Mouse (Mus musculus): ENCODE results near the gene Slc43a1. TPM values are rescaled to one million over a fixed set of nuclear protein-coding genes. Genes with fewer than 3 reads are reported as not detected.

Slc43a1 gene
- total RNA-seq, 1 experiment, result 30.2 TPM

DNA sequence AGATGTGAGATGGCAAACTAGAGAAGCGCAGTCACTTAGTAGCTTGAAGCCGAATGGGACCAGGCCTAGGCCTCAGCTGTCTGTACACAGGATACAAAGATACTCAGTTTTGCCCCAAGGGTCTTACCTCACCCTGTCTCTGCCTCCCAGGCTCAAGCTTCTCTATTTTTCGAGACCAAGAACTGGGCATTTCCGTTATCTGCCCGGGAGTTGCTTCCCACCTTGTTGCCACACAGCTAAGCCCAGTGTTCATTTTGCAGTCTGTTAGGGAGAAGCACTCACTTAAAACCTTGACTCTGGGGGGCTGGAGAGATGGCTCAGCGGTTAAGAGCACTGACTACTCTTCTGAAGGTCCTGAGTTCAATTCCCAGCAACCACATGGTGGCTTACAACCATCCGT lies 34.7 kb upstream of the Slc43a1 start:
- Histone ChIP-seq H3K27ac (ENCODE audit: insufficient read depth, low read depth, low read length, poor library complexity, severe bottlenecking) (no peak overlapping the region), H3K4me1 (ENCODE audit: control insufficient read depth in 2 of 2, insufficient read depth in 2 of 2, low read length in 2 of 2, poor library complexity in 1 of 2) (peaks cover 0 to 5% of the 10 kb centered on the region in 2 experiments; a peak in 2 of 4 replicates), H3K9ac (ENCODE audit: insufficient read depth, low read depth, low read length, poor library complexity, severe bottlenecking) (no peak overlapping the region), H3K36me3 (ENCODE audit: control insufficient read depth, insufficient read depth, low read length, poor library complexity, severe bottlenecking) (0 out of 2 replicates have a peak, but pooled peaks cover under 1% of the 10 kb centered on the region), H3K9me3 (ENCODE audit: control insufficient read depth, insufficient read depth, low read depth, low read length) (no peaks in the 10 kb centered on the region), H3K4me3 (ENCODE audit: insufficient read depth in 1 of 2, low read depth in 1 of 2, low read length in 2 of 2, poor library complexity in 1 of 2, severe bottlenecking in 1 of 2) (no peak overlapping the region)
- in situ Hi-C loops (cut with MboI; ENCODE audit: low sequenced_read_pairs in 2 of 2, unreplicated experiment in 2 of 2), result no loop called here
- no peak for DNase-seq (ENCODE audit: low read depth, low spot score)
- TF ChIP-seq MAFK (IDR thresholded peaks at IDR 0.05; ENCODE audit: insufficient read depth, low read depth, low read length) (no peak), CHD2 (IDR thresholded peaks at IDR 0.05; ENCODE audit: low read depth, low read length) (no peak), ZNF384 (IDR thresholded peaks at IDR 0.05; ENCODE audit: low read depth, low read length) (no peak), ZC3H11A (IDR thresholded peaks at IDR 0.05; ENCODE audit: borderline replicate concordance, low read depth, low read length) (no peak), HCFC1 (IDR thresholded peaks at IDR 0.05; ENCODE audit: borderline replicate concordance, insufficient read depth, low read length) (no peak)

DNA sequence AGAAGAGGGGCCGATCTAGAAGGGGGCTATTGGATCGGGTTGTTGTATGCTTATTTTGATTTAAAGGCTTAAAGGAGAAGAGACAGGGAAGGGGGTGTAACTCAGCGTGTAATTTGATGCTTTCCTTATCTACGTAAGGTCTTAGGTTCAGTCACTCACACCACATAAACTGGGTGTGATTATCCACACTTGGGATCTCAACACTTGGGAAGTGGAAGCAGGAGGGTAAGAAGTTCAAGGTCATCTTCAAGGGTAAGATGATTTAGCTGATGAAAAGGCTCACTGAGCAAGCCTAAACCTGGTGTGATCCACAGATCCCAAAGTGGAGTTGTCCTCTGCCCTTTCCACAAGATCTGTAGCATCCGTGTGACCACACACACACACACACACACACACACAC lies 32.1 kb upstream of the Slc43a1 start:
- Histone ChIP-seq H3K27ac (ENCODE audit: insufficient read depth, low read depth, low read length, poor library complexity, severe bottlenecking) (no peak overlapping the region), H3K4me1 (ENCODE audit: control insufficient read depth in 2 of 2, insufficient read depth in 2 of 2, low read length in 2 of 2, poor library complexity in 1 of 2) (peaks cover 0 to 5% of the 10 kb centered on the region in 2 experiments; a peak in 1 of 4 replicates), H3K9ac (ENCODE audit: insufficient read depth, low read depth, low read length, poor library complexity, severe bottlenecking) (no peak overlapping the region), H3K9me3 (ENCODE audit: control insufficient read depth, insufficient read depth, low read depth, low read length) (no peaks in the 10 kb centered on the region), H3K4me3 (ENCODE audit: insufficient read depth in 1 of 2, low read depth in 1 of 2, low read length in 2 of 2, poor library complexity in 1 of 2, severe bottlenecking in 1 of 2) (no peak overlapping the region), H3K36me3 (ENCODE audit: control insufficient read depth, insufficient read depth, low read length, poor library complexity, severe bottlenecking) (0 out of 2 replicates have a peak, but pooled peaks cover 2% of the 10 kb centered on the region)
- in situ Hi-C loops (cut with MboI; ENCODE audit: low sequenced_read_pairs in 2 of 2, unreplicated experiment in 2 of 2), result no loop called here
- DNase-seq (ENCODE audit: low read depth, low spot score), result no peak
- TF ChIP-seq ZNF384 (IDR thresholded peaks at IDR 0.05; ENCODE audit: low read depth, low read length), result no peak
- TF ChIP-seq HCFC1 (IDR thresholded peaks at IDR 0.05; ENCODE audit: borderline replicate concordance, insufficient read depth, low read length), result no peak
- no peak for TF ChIP-seq ZC3H11A (IDR thresholded peaks at IDR 0.05; ENCODE audit: borderline replicate concordance, low read depth, low read length)
- no peak for TF ChIP-seq CHD2 (IDR thresholded peaks at IDR 0.05; ENCODE audit: low read depth, low read length)
- TF ChIP-seq MAFK (IDR thresholded peaks at IDR 0.05; ENCODE audit: insufficient read depth, low read depth, low read length), result no peak

DNA sequence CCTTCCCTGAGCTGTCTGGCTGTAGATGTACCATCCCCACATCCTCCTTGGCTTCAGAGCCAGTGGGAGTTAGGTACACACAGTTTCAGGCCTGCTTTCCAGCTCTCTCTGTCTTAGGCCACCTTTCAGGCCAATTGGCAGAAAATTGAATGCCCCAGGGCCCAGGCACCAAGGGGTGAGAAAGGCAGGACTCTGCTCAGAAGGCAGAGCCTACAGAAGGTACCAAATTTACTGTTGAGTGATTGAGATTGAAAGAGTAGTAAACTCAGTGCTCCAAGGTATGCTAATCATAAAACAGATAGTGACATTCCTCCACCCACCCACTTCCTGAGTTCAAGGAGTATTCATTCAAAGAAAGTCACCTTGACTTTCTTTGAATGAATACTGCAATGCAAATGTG lies 29.3 kb upstream of the Slc43a1 start:
- Histone ChIP-seq H3K4me3 (ENCODE audit: insufficient read depth in 1 of 2, low read depth in 1 of 2, low read length in 2 of 2, poor library complexity in 1 of 2, severe bottlenecking in 1 of 2) (no peak overlapping the region), H3K27ac (ENCODE audit: insufficient read depth, low read depth, low read length, poor library complexity, severe bottlenecking) (peak overlapping the region; percentile 77), H3K9ac (ENCODE audit: insufficient read depth, low read depth, low read length, poor library complexity, severe bottlenecking) (no peak overlapping the region), H3K36me3 (ENCODE audit: control insufficient read depth, insufficient read depth, low read length, poor library complexity, severe bottlenecking) (0 out of 2 replicates have a peak, but pooled peaks cover 2% of the 10 kb centered on the region), H3K4me1 (ENCODE audit: control insufficient read depth in 2 of 2, insufficient read depth in 2 of 2, low read length in 2 of 2, poor library complexity in 1 of 2) (peaks cover 0 to 5% of the 10 kb centered on the region in 2 experiments; a peak in 1 of 4 replicates), H3K9me3 (ENCODE audit: control insufficient read depth, insufficient read depth, low read depth, low read length) (no peaks in the 10 kb centered on the region)
- TF ChIP-seq HCFC1 (IDR thresholded peaks at IDR 0.05; ENCODE audit: borderline replicate concordance, insufficient read depth, low read length) (no peak), MAFK (IDR thresholded peaks at IDR 0.05; ENCODE audit: insufficient read depth, low read depth, low read length) (no peak), ZC3H11A (IDR thresholded peaks at IDR 0.05; ENCODE audit: borderline replicate concordance, low read depth, low read length) (no peak), CHD2 (IDR thresholded peaks at IDR 0.05; ENCODE audit: low read depth, low read length) (no peak), ZNF384 (IDR thresholded peaks at IDR 0.05; ENCODE audit: low read depth, low read length) (no peak)
- DNase-seq (ENCODE audit: low read depth, low spot score), result no peak
- in situ Hi-C loops (cut with MboI; ENCODE audit: low sequenced_read_pairs in 2 of 2, unreplicated experiment in 2 of 2), result no loop called here

DNA sequence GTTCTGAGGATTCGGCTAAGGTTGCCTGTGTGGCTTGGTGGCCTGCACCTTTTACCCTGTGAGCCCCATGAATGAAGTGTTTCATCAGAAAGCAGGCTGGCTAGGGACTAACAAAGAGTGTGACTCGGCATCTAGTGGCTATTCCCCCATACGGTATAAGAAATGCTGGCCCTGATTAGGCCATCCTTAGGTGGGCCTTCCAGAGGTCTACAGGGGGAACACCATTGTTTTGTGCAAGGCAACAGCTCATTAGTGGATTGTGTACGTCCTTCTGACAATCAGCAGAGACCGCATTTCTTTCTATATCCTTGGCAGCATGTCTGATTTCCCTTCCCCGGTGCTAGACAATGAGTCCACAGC lies 28.1 kb upstream of the Slc43a1 start:
- H3K36me3 ChIP-seq (ENCODE audit: control insufficient read depth, insufficient read depth, low read length, poor library complexity, severe bottlenecking), result 0 out of 2 replicates have a peak, but pooled peaks cover 2% of the 10 kb centered on the region
- in situ Hi-C loops (cut with MboI; ENCODE audit: low sequenced_read_pairs in 2 of 2, unreplicated experiment in 2 of 2), result no loop called here
- no peak for DNase-seq (ENCODE audit: low read depth, low spot score)
- no peak overlapping the region for H3K9ac ChIP-seq (ENCODE audit: insufficient read depth, low read depth, low read length, poor library complexity, severe bottlenecking)
- H3K4me1 ChIP-seq (ENCODE audit: control insufficient read depth in 2 of 2, insufficient read depth in 2 of 2, low read length in 2 of 2, poor library complexity in 1 of 2), result peaks cover 0 to 7% of the 10 kb centered on the region in 2 experiments; a peak in 1 of 4 replicates
- TF ChIP-seq CHD2 (IDR thresholded peaks at IDR 0.05; ENCODE audit: low read depth, low read length), result no peak
- no peak for TF ChIP-seq ZNF384 (IDR thresholded peaks at IDR 0.05; ENCODE audit: low read depth, low read length)
- no peak for TF ChIP-seq MAFK (IDR thresholded peaks at IDR 0.05; ENCODE audit: insufficient read depth, low read depth, low read length)
- no peak for TF ChIP-seq HCFC1 (IDR thresholded peaks at IDR 0.05; ENCODE audit: borderline replicate concordance, insufficient read depth, low read length)
- TF ChIP-seq ZC3H11A (IDR thresholded peaks at IDR 0.05; ENCODE audit: borderline replicate concordance, low read depth, low read length), result no peak
- H3K27ac ChIP-seq (ENCODE audit: insufficient read depth, low read depth, low read length, poor library complexity, severe bottlenecking), result no peak overlapping the region
- no peak overlapping the region for H3K4me3 ChIP-seq (ENCODE audit: insufficient read depth in 1 of 2, low read depth in 1 of 2, low read length in 2 of 2, poor library complexity in 1 of 2, severe bottlenecking in 1 of 2)
- H3K9me3 ChIP-seq (ENCODE audit: control insufficient read depth, insufficient read depth, low read depth, low read length), result no peaks in the 10 kb centered on the region

Data from ES-E14 (cell line).